Mouse (Mus musculus) ES-Bruce4 (cell line): ENCODE measurements around the gene Gm5129.

ENCODE experiments used
- CTCF ChIP-seq: IDR thresholded peaks from one replicate; pipeline ENCODE4 v1.8.1; 2011; ENCODE audit warnings: low read depth, low read length
- POLR2A ChIP-seq: IDR thresholded peaks from one replicate; pipeline ENCODE4 v1.8.1; 2011; ENCODE audit warnings: low read length; ENCODE audit not compliant: insufficient read depth

DNA sequence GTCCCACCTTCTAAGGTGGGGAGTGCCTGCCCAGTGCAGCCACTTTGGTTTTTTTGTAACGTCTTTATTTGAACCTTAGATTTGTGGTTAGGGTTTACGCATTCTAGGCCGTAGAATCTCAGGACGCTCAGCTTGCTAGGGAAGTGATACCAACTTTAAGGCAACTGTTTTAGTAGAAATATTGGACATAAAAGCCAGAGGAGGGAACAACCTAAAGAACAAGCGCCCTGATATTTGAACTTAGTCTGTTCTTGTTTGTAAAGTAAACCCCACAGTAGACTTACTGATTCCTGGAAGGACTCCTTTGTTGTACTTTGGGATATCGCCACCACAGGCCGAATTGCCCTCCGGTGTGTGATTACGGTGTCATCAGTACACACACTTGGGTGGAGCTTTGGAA, 1.2 kb upstream of the Gm5129 start:
- no peak for TF ChIP-seq POLR2A
- no peak for TF ChIP-seq CTCF
